Mouse (Mus musculus) lung, postnatal 14 days (tissue): ENCODE data around the gene Obscn.

Source experiments
- DNase-seq: peaks from one replicate; pipeline ENCODE4 v3.0.0; 2021

The Obscn gene

GRCm38 (mm10) chr11:59135904-59136452 is at the start of gene Obscn:
Gene Obscn (minus strand): TSS chr11:59136402.
- DNase-seq = no peak

GRCm38 (mm10) chr11:59185490-59185889 is 49.3 kb upstream of the Obscn start:
- no peak for DNase-seq

- DNase-seq = peak; percentile 70
These were observed 47.6 kb upstream of the Obscn start for GRCm38 (mm10) chr11:59183821-59184220.

- DNase-seq = peak; percentile 53
These were observed 46.7 kb upstream of the Obscn start, which contains the start of gene Gjc2 for GRCm38 (mm10) chr11:59182864-59183331. Gene Gjc2 (minus strand): TSS chr11:59183213.

- no peak for DNase-seq
These were observed 40.7 kb upstream of the Obscn start for GRCm38 (mm10) chr11:59176921-59177320.

GRCm38 (mm10) chr11:59176475-59176874 is 40.3 kb upstream of the Obscn start:
- no peak for DNase-seq

- no peak for DNase-seq
These were observed 38.1 kb upstream of the Obscn start for GRCm38 (mm10) chr11:59174189-59174838.

GRCm38 (mm10) chr11:59170549-59170948 is 34.3 kb upstream of the Obscn start:
- no peak for DNase-seq

- DNase-seq = no peak
These were observed 33.6 kb upstream of the Obscn start for GRCm38 (mm10) chr11:59169807-59170206.

- no peak for DNase-seq
These were observed 29.5 kb upstream of the Obscn start for GRCm38 (mm10) chr11:59165616-59166241.

- no peak for DNase-seq
These were observed 28.2 kb upstream of the Obscn start for GRCm38 (mm10) chr11:59164384-59164783.

GRCm38 (mm10) chr11:59163255-59164236 is 27.3 kb upstream of the Obscn start, which contains the start of gene Iba57:
Gene Iba57 (minus strand): TSS chr11:59163739.
- peak; percentile 97 for DNase-seq

GRCm38 (mm10) chr11:59162443-59163254 is 26.4 kb upstream of the Obscn start:
- no peak for DNase-seq

GRCm38 (mm10) chr11:59161398-59161797 is 25.2 kb upstream of the Obscn start:
- peak; percentile 43 for DNase-seq

GRCm38 (mm10) chr11:59159558-59159957 is 23.4 kb upstream of the Obscn start:
- no peak for DNase-seq

GRCm38 (mm10) chr11:59159099-59159498 is 22.9 kb upstream of the Obscn start:
- DNase-seq = no peak

- DNase-seq = no peak
These were observed 19.7 kb upstream of the Obscn start for GRCm38 (mm10) chr11:59155900-59156299.

GRCm38 (mm10) chr11:59154220-59154619 is 18.0 kb upstream of the Obscn start:
- DNase-seq = no peak

- no peak for DNase-seq
These were observed 15.5 kb upstream of the Obscn start for GRCm38 (mm10) chr11:59151729-59152128.

- DNase-seq = no peak
These were observed 13.1 kb upstream of the Obscn start for GRCm38 (mm10) chr11:59149302-59149701.

- no peak for DNase-seq
These were observed 6.8 kb upstream of the Obscn start for GRCm38 (mm10) chr11:59142962-59143361.
